Mouse (Mus musculus) macrophage (primary cell): ENCODE results near the gene Banp. TPM values are rescaled to one million over a fixed set of nuclear protein-coding genes. Genes with fewer than 3 reads are reported as not detected.

Source experiments
- H3K27ac ChIP-seq: fragments of 350-480 bp; formaldehyde crosslinking; 2 replicates; pipeline ENCODE4 v1.9.0; 2021
- H3K36me3 ChIP-seq: fragments of 350-480 bp; formaldehyde crosslinking; 2 replicates; pipeline ENCODE4 v1.9.0; 2021; ENCODE audit errors: inconsistent target
- H3K4me3 ChIP-seq: fragments of 350-480 bp; formaldehyde crosslinking; 2 replicates; pipeline ENCODE4 v1.9.0; 2021; ENCODE audit errors: inconsistent target
- H3K79me2 ChIP-seq: fragments of 350-480 bp; formaldehyde crosslinking; 2 replicates; pipeline ENCODE4 v1.9.0; 2021; ENCODE audit errors: inconsistent target
- WGBS: methylation state at CpG from one replicate; pipeline ENCODE4 v1.1.7; 2026; ENCODE audit warnings: inconsistent platforms; ENCODE audit not compliant: missing documents; 5-methylcytosine and 5-hydroxymethylcytosine counted together
- polyA plus RNA-seq: library from polyadenylated mRNA; stranded (reverse); fragments of 250-400 nt; gene quantifications from 3 replicates; pipeline ENCODE4 v1.2.4, GENCODE M21; 2018; ENCODE audit warnings: inconsistent platforms

Banp gene
- polyA plus RNA-seq, 1 experiment from 2014 or later = 11.0 TPM

- H3K79me2 ChIP-seq = no peaks in the 10 kb centered on the region
- no peak overlapping the region for H3K4me3 ChIP-seq
- no peaks in the 10 kb centered on the region for H3K36me3 ChIP-seq
- no peak overlapping the region for H3K27ac ChIP-seq
These were observed 14.6 kb upstream of the Banp start for GRCm38 (mm10) chr8:121934923-121935322.

GRCm38 (mm10) chr8:121935341-121936294 is 13.9 kb upstream of the Banp start:
- Histone ChIP-seq H3K4me3 (no peak overlapping the region), H3K36me3 (no peaks in the 10 kb centered on the region), H3K79me2 (no peaks in the 10 kb centered on the region), H3K27ac (no peak overlapping the region)
- WGBS = 88% methylated on average over 12 of the region's 12 CpGs

GRCm38 (mm10) chr8:121936391-121936790 is 13.2 kb upstream of the Banp start:
- Histone ChIP-seq H3K79me2 (no peaks in the 10 kb centered on the region), H3K27ac (no peak overlapping the region), H3K36me3 (no peaks in the 10 kb centered on the region), H3K4me3 (no peak overlapping the region)
- WGBS = 88% methylated on average over 14 of the region's 14 CpGs

- 87% methylated on average over 7 of the region's 7 CpGs for WGBS
- Histone ChIP-seq H3K79me2 (no peaks in the 10 kb centered on the region), H3K4me3 (no peak overlapping the region), H3K36me3 (no peaks in the 10 kb centered on the region), H3K27ac (peak overlapping the region; percentile 29; the same call in 1 of the 2 replicates)
These were observed 10.8 kb upstream of the Banp start for GRCm38 (mm10) chr8:121938732-121939131.

GRCm38 (mm10) chr8:121943057-121943540 is 6.5 kb upstream of the Banp start:
- H3K27ac ChIP-seq = no peak overlapping the region
- no peak overlapping the region for H3K4me3 ChIP-seq
- no peaks in the 10 kb centered on the region for H3K79me2 ChIP-seq
- 46% methylated on average over 2 of the region's 2 CpGs for WGBS
- H3K36me3 ChIP-seq = no peaks in the 10 kb centered on the region

- H3K36me3 ChIP-seq = no peaks in the 10 kb centered on the region
- no peak overlapping the region for H3K27ac ChIP-seq
- H3K4me3 ChIP-seq = no peak overlapping the region
- WGBS = 95% methylated on average over 6 of the region's 8 CpGs
- no peaks in the 10 kb centered on the region for H3K79me2 ChIP-seq
These were observed 5.8 kb upstream of the Banp start for GRCm38 (mm10) chr8:121943716-121944115.

GRCm38 (mm10) chr8:121944831-121945230 is 4.7 kb upstream of the Banp start, which contains the start of gene Car5a:
TSS of gene Car5a (minus strand) at chr8:121944904.
- no peak within 1 kb of the TSS for H3K27ac ChIP-seq
- no peaks in the 10 kb centered on the region for H3K36me3 ChIP-seq
- H3K4me3 ChIP-seq = no peak within 1 kb of the TSS
- no peaks in the 10 kb centered on the region for H3K79me2 ChIP-seq

- Histone ChIP-seq H3K4me3 (no peak overlapping the region), H3K27ac (no peak overlapping the region), H3K79me2 (peaks cover 4% of the 10 kb centered on the region), H3K36me3 (no peaks in the 10 kb centered on the region)
- WGBS = 94% methylated on average over 7 of the region's 7 CpGs
These were observed 3.2 kb upstream of the Banp start for GRCm38 (mm10) chr8:121946351-121946750.

- Histone ChIP-seq H3K4me3 (peak overlapping the region; percentile 48), H3K36me3 (no peaks in the 10 kb centered on the region), H3K79me2 (peaks cover 13% of the 10 kb centered on the region), H3K27ac (peak overlapping the region; percentile 42)
- WGBS = 50% methylated on average over 19 of the region's 19 CpGs
These were observed 2.4 kb upstream of the Banp start for GRCm38 (mm10) chr8:121947047-121947752.

GRCm38 (mm10) chr8:121947753-121948141 is 1.8 kb upstream of the Banp start:
- H3K27ac ChIP-seq = peak overlapping the region; percentile 42
- peak overlapping the region; percentile 48 for H3K4me3 ChIP-seq
- H3K79me2 ChIP-seq = peaks cover 18% of the 10 kb centered on the region
- no peaks in the 10 kb centered on the region for H3K36me3 ChIP-seq
- 1% methylated on average over 18 of the region's 18 CpGs for WGBS

GRCm38 (mm10) chr8:121948321-121949145 is 1.0 kb upstream of the Banp start:
- peak overlapping the region; percentile 48 for H3K4me3 ChIP-seq
- WGBS = 65% methylated on average over 19 of the region's 19 CpGs
- H3K27ac ChIP-seq = peak overlapping the region; percentile 42
- H3K36me3 ChIP-seq = no peaks in the 10 kb centered on the region
- H3K79me2 ChIP-seq = peaks cover 26% of the 10 kb centered on the region

GRCm38 (mm10) chr8:121949941-121950748 is 595 bp downstream of the Banp start:
- peak overlapping the region; percentile 89 for H3K27ac ChIP-seq
- peaks cover 42% of the 10 kb centered on the region for H3K79me2 ChIP-seq
- 0% methylated on average over 59 of the region's 66 CpGs for WGBS
- no peaks in the 10 kb centered on the region; the same call in 1 of the 2 replicates for H3K36me3 ChIP-seq
- peak overlapping the region; percentile 30 for H3K4me3 ChIP-seq

GRCm38 (mm10) chr8:121950749-121951655 is 1.5 kb downstream of the Banp start:
- under 1% methylated on average over 91 of the region's 97 CpGs for WGBS
- peak overlapping the region; percentile 70 for H3K4me3 ChIP-seq
- H3K36me3 ChIP-seq = no peaks in the 10 kb centered on the region; the same call in 1 of the 2 replicates
- peaks cover 51% of the 10 kb centered on the region for H3K79me2 ChIP-seq
- peak overlapping the region; percentile 59 for H3K27ac ChIP-seq
